Mouse (Mus musculus): ENCODE data around the gene Gm28051.
A peak's percentile ranks its signal among the peaks of the same experiment; 100 is the strongest.

DNA sequence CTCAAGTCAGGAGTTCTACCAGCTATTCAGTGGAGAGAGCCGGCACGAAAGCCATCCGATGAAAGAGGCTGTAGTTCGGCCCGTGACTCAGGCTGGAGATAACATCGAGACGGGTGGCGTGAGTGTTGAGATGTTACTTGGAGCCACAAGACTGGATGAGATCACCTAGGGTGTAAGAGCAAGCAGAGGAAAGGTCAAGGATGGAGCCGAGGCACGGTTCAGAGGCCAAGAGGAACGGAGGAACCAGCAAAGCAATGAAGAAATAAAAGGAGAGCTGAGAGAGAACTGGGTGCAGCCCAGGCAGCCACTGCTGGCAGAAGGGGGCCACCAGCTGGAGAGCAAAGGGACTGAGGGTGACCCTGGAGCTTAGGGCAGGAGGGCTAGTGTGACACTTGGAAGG lies 49.3 kb downstream of the Gm28051 start:
- TF ChIP-seq USF1 (IDR thresholded peaks at IDR 0.05; ENCODE audit: low read depth, low read length), result no peak
- no peak for TF ChIP-seq E2F4 (IDR thresholded peaks at IDR 0.05; ENCODE audit: borderline replicate concordance, low read depth, low read length)
- TF ChIP-seq MAFK (IDR thresholded peaks at IDR 0.05; ENCODE audit: borderline replicate concordance, low read depth, low read length), result no peak
- no peak; a peak in 1 of 4 replicates for TF ChIP-seq POLR2A (IDR thresholded peaks at IDR 0.05; ENCODE audit: control insufficient read depth in 1 of 2, insufficient read depth in 1 of 2, low read depth in 1 of 2, low read length in 2 of 2, poor library complexity in 1 of 2)
- no peak for TF ChIP-seq CHD1 (IDR thresholded peaks at IDR 0.05; ENCODE audit: low read depth, low read length)
- peak; percentile 22 to 54 (median 53); a peak in 4 of 6 replicates for TF ChIP-seq CTCF (IDR thresholded peaks at IDR 0.05 in 2 of 3, conservative IDR thresholded peaks at IDR 0.05 in 1 of 3; ENCODE audit: control insufficient read depth in 1 of 3, insufficient read depth in 1 of 3, low read depth in 2 of 3, low read length in 3 of 3, poor library complexity in 1 of 3, severe bottlenecking in 1 of 3)
- TF ChIP-seq BHLHE40 (IDR thresholded peaks at IDR 0.05; ENCODE audit: borderline replicate concordance, low read depth, low read length), result peak; percentile 90
- 0 out of 2 replicates have a peak, but pooled peaks have one; percentile 23 for TF ChIP-seq ZC3H11A (IDR thresholded peaks at IDR 0.05; ENCODE audit: low read depth, low read length)
- TF ChIP-seq ZNF384 (IDR thresholded peaks at IDR 0.05; ENCODE audit: low read depth, low read length), result no peak
- no peak for TF ChIP-seq MEF2A (IDR thresholded peaks at IDR 0.05; ENCODE audit: extremely low read depth, insufficient replicate concordance, low read depth, low read length, poor library complexity, severe bottlenecking)
